Mouse (Mus musculus) heart, postnatal 0 days (tissue): ENCODE measurements around the gene Pck2.

Source experiments
- CTCF ChIP-seq: IDR thresholded peaks from 2 replicates; pipeline ENCODE4 v1.5.1; 2016; ENCODE audit warnings: antibody characterized with exemption, control low read depth, low read depth
- EP300 ChIP-seq: IDR thresholded peaks from 2 replicates; pipeline ENCODE4 v1.6.1; 2016; ENCODE audit warnings: antibody characterized with exemption, low read depth

DNA sequence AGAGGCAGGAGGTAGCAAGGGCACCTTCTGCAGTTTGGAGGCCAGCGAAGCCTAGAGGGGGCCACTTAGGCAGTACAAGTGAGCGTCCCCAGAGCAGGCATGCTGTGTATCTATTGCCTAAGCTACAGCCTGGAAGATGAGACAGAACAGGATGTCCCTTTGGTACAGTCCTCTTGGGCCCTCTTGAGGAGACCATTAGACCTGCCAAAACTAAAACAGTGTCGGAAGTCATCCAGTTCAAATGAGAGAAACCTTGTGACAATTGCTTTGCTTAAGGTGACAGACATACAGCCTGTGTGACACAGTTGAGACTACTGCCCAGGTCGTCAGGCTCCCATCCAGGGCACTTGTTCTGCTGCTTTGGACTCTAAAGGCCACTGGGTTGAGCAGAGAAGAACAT is 20.5 kb upstream of the Pck2 start:
- TF ChIP-seq CTCF (no peak), EP300 (no peak)
